Mouse (Mus musculus) embryonic fibroblast, embryonic 13.5 days (primary cell): ENCODE measurements around the gene Dhx37. TPM values are rescaled to one million over a fixed set of nuclear protein-coding genes. Genes with fewer than 3 reads are reported as not detected.

ENCODE experiments used
- H3K27ac ChIP-seq: 2 replicates; pipeline ENCODE4 v1.5.1; 2012; ENCODE audit warnings: low read length, control low read depth, inconsistent platforms; ENCODE audit not compliant: insufficient read depth
- H3K4me1 ChIP-seq: 2 replicates; pipeline ENCODE4 v1.6.1; 2011; ENCODE audit warnings: low read length; ENCODE audit not compliant: control insufficient read depth, insufficient read depth
- H3K4me3 ChIP-seq: 2 replicates; pipeline ENCODE4 v1.5.1; 2011; ENCODE audit warnings: mild to moderate bottlenecking, control low read depth, low read length; ENCODE audit not compliant: insufficient read depth
- CTCF ChIP-seq: IDR thresholded peaks from 2 replicates; pipeline ENCODE4 v1.5.1; 2011; ENCODE audit warnings: mild to moderate bottlenecking, control low read depth, low read length, moderate library complexity, borderline replicate concordance; ENCODE audit not compliant: insufficient read depth
- POLR2A ChIP-seq: IDR thresholded peaks from 2 replicates; pipeline ENCODE4 v1.6.1; 2011; ENCODE audit warnings: low read depth, mild to moderate bottlenecking, control low read depth, low read length, moderate library complexity
- polyA plus RNA-seq: library from polyadenylated mRNA; stranded (reverse); fragments of >200 nt; gene quantifications from 2 replicates; pipeline ENCODE4 v1.2.4, GENCODE M21; 2011; ENCODE audit warnings: low read depth; ENCODE audit not compliant: missing spikeins, insufficient read length

Gene Dhx37
- 18.6 and 27.6 TPM in 2 replicates for polyA plus RNA-seq

DNA sequence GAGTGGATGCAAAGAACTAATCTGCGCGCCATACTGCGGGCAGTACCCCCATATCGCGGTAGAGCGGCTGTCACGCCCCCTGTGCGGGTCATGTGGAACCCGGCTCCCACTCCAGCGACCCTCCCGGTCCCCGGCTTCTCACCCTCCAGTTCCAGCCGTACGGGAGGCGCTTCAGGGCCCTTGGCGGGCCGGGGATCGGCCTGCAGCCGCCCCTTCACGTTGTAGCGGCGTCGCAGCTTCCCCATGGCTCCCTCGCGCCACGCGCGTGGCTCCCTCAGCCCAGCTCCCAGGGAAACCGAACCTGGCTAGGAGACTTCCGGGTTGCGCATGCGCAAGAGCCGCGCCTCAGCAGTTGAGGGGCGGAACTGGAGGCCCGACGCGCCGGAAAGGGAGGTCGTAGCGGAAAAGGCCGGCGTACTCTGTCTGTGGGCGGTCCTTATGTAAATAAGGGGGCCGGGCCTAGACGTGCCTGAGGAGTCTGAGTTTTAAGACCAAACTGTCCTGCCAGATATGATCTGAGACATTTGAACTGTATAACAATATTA is at the start of gene Dhx37:
TSS of gene Dhx37 (minus strand) at position 329 of the 545 bp plus-strand sequence.
- H3K4me1 ChIP-seq, result peaks cover 6% of the 10 kb centered on the region; the same call in 1 of the 2 replicates
- no peak within 1 kb of the TSS for H3K27ac ChIP-seq
- peak within 1 kb of the TSS; percentile 93 for H3K4me3 ChIP-seq
- TF ChIP-seq POLR2A (peak; percentile 89), CTCF (no peak)

- Histone ChIP-seq H3K4me1 (peaks cover 7% of the 10 kb centered on the region), H3K4me3 (no peak overlapping the region), H3K27ac (no peak overlapping the region)
- no peak for TF ChIP-seq POLR2A
- no peak for TF ChIP-seq CTCF
Measured at GRCm38 (mm10) chr5:125482474-125482873, 48.6 kb upstream of the Dhx37 start.

DNA sequence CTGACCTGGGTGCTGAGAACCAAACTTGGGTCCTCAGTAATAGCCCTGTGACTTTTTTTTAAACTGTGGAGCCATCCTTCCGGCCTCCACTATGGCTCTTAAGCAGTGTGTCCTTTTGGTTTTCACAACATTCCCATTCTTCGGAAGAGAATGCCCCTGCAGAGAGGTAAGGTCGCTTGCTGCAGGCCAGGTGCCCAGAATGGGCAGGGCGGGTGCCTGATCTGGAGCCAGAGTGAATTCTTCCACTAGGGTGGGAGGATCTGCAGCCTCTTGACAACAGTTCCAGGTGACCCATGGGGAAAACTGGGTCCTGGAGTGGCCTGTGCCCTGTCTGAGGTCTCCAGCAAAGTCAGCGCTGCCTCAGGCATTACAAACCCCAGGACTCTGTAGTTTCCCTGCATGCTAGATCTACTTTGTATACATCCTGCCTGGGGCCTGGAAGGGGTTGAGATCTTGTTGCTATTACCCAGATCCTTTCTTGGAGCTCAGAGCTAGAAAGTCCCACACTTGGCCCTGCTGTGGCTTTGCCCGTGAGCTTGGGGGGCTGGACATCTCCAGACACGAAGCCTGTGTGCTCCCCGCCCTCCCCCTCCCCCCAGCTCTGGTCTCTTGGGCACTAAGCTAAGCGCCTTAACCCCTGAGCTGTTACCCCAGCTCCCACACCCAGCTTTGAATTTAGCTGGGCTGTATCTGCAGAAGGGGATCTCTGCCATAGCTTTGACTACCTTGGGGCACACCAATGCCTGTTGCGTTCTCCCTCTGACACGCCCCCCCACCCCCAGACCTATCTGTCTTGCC is 46.7 kb upstream of the Dhx37 start:
- TF ChIP-seq POLR2A (no peak), CTCF (no peak)
- Histone ChIP-seq H3K27ac (no peak overlapping the region), H3K4me1 (peaks cover 7% of the 10 kb centered on the region), H3K4me3 (no peak overlapping the region)

DNA sequence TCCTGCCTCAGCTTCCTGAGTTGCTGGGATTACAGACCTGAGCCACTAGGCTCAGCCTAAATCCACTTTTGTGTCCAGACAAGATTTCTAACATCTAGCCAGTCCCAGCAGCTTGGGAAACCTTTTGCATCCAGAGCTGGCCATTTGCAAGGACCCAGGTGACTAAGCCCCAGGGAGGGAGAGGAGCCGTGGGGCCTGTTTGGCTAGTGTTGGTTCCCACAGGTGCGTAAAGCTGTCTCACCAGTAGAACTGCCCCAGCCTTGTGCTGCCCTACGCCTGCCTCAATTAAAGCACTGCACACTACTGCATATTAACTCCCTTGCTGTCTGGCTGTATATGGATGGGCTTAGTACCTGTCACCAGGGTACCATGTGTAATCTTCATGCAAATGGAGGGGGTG is 45.5 kb upstream of the Dhx37 start:
- TF ChIP-seq POLR2A (no peak), CTCF (no peak)
- Histone ChIP-seq H3K4me1 (peaks cover 7% of the 10 kb centered on the region), H3K27ac (no peak overlapping the region), H3K4me3 (no peak overlapping the region)

- H3K4me1 ChIP-seq, result peaks cover 7% of the 10 kb centered on the region
- TF ChIP-seq CTCF (no peak), POLR2A (no peak)
- no peak overlapping the region for H3K27ac ChIP-seq
- H3K4me3 ChIP-seq, result peak overlapping the region; percentile 81
Measured at GRCm38 (mm10) chr5:125478037-125478436, 44.1 kb upstream of the Dhx37 start.

GRCm38 (mm10) chr5:125477533-125477932 is 43.6 kb upstream of the Dhx37 start:
- Histone ChIP-seq H3K27ac (no peak overlapping the region), H3K4me3 (peak overlapping the region; percentile 81), H3K4me1 (peaks cover 7% of the 10 kb centered on the region)
- no peak for TF ChIP-seq POLR2A
- TF ChIP-seq CTCF, result no peak

DNA sequence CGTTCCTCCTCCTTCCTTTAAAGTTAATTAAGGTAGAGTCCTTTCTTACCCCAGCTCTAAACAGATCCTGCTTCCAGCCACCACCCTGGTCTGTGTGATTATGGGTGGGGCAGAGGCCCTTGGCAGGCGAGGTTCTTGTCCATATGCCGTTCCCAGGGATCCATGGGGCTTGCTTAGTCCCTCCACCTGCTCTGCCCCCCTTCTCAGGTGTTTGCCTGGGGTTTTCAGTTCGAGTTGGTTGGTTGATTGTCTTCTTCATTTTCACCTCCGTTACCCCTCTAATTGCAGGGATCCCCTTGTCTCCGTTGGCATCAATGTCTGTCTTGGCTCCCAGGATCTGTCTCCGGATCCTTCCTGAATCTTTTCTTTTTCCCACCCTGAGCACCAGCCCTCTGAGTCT is 42.9 kb upstream of the Dhx37 start:
- peak overlapping the region; percentile 81 for H3K4me3 ChIP-seq
- H3K4me1 ChIP-seq, result peaks cover 7% of the 10 kb centered on the region
- TF ChIP-seq CTCF (no peak), POLR2A (no peak)
- no peak overlapping the region; the same call in 1 of the 2 replicates for H3K27ac ChIP-seq

- Histone ChIP-seq H3K4me1 (peaks cover 7% of the 10 kb centered on the region), H3K27ac (peak overlapping the region; percentile 76), H3K4me3 (peak overlapping the region; percentile 81)
- TF ChIP-seq CTCF (no peak), POLR2A (no peak)
Measured at GRCm38 (mm10) chr5:125476286-125476625, 42.3 kb upstream of the Dhx37 start.

- peak within 1 kb of the TSS; percentile 76 for H3K27ac ChIP-seq
- peak within 1 kb of the TSS; percentile 81 for H3K4me3 ChIP-seq
- peaks cover 7% of the 10 kb centered on the region for H3K4me1 ChIP-seq
- TF ChIP-seq POLR2A (peak; percentile 99), CTCF (no peak)
Measured at GRCm38 (mm10) chr5:125475601-125476285, 41.8 kb upstream of the Dhx37 start, which contains the start of gene Aacs. Gene Aacs, plus strand, starts transcription at chr5:125475814.

- H3K4me1 ChIP-seq, result peaks cover 7% of the 10 kb centered on the region
- no peak overlapping the region for H3K27ac ChIP-seq
- TF ChIP-seq POLR2A (no peak), CTCF (no peak)
- H3K4me3 ChIP-seq, result peak overlapping the region; percentile 37
Measured at GRCm38 (mm10) chr5:125475030-125475429, 41.1 kb upstream of the Dhx37 start.
